Mouse (Mus musculus): ENCODE measurements around the gene Krtap4-16. TPM values are rescaled to one million over a fixed set of nuclear protein-coding genes. Genes with fewer than 3 reads are reported as not detected.
"Not testable (repeated sequence)": the region's sequence is repeated elsewhere in the genome, so short reads cannot be mapped to it uniquely, and the experiment has no call there.

Gene Krtap4-16
- polyA plus RNA-seq, 1 experiment from 2014 or later: not detected

DNA sequence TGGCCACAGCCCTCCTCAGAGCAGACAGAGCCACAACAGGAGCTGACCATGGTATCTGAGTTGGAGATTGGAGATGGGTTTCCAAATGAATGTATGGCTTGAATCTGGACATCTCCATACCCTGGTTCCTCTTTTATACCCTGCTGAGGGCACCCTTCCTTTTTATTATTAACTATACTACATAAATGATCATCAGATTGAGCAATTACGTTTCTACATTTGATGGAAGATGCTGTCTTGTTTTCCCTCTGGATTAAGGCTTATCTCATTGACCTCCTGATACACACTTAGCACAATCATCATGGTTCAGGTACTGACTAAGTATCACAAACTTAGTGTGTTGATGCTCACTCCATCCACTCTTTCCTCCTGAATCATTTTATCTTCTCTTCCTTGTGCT lies 13.4 kb downstream of the Krtap4-16 start, which contains the start of gene 2300003K06Rik:
Gene 2300003K06Rik, minus strand, starts transcription at position 101 of the 400 bp plus-strand sequence.
- ATAC-seq (ENCODE audit: insufficient read depth, low FRiP score): no peak
- Histone ChIP-seq H3K9ac (ENCODE audit: low read length) (no peak within 1 kb of the TSS), H3K27ac (ENCODE audit: low read length) (no peak within 1 kb of the TSS), H3K27me3 (ENCODE audit: control insufficient read depth, insufficient read depth, low read length) (no peaks in the 10 kb centered on the region), H3K4me1 (ENCODE audit: control insufficient read depth, insufficient read depth, low read length) (no peaks in the 10 kb centered on the region), H3K9me3 (replicated peaks; ENCODE audit: control insufficient read depth, low read length) (no peaks in the 10 kb centered on the region), H3K36me3 (ENCODE audit: control insufficient read depth, insufficient read depth, low read length) (no peaks in the 10 kb centered on the region), H3K4me3 (replicated peaks; ENCODE audit: low read length) (no peak within 1 kb of the TSS), H3K4me2 (ENCODE audit: low read depth, low read length) (no peak within 1 kb of the TSS)
- 69% methylated on average over 1 of the region's 1 CpGs for WGBS

DNA sequence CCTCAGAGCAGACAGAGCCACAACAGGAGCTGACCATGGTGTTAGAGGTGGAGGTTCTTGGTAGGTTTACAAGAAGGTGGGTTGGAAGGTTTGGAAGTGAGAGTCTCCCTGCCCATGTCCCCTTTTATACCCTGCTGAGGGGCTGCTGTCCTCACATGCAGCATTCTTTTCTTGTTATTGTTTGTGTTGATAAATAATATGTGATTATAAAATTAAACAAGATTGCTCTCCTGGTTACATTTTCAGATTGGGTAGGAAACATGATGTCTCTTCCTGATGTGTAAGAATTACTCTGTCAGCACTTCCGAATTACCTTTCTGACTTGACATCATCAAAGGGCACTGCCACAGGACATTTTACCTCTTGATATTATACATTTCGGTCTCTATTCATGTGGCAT lies 35.8 kb downstream of the Krtap4-16 start, which contains the start of gene Gm11564:
Gene Gm11564, minus strand, starts transcription at position 101 of the 400 bp plus-strand sequence.
- not testable (repeated sequence) for H3K36me3 ChIP-seq (ENCODE audit: control insufficient read depth, insufficient read depth, low read length); H3K4me3 ChIP-seq (replicated peaks; ENCODE audit: low read length); H3K9me3 ChIP-seq (replicated peaks; ENCODE audit: control insufficient read depth, low read length); ATAC-seq (ENCODE audit: insufficient read depth, low FRiP score); H3K27me3 ChIP-seq (ENCODE audit: control insufficient read depth, insufficient read depth, low read length); H3K27ac ChIP-seq (ENCODE audit: low read length); H3K9ac ChIP-seq (ENCODE audit: low read length); H3K4me2 ChIP-seq (ENCODE audit: low read depth, low read length); H3K4me1 ChIP-seq (ENCODE audit: control insufficient read depth, insufficient read depth, low read length)
- 86% methylated on average over 2 of the region's 2 CpGs for WGBS

DNA sequence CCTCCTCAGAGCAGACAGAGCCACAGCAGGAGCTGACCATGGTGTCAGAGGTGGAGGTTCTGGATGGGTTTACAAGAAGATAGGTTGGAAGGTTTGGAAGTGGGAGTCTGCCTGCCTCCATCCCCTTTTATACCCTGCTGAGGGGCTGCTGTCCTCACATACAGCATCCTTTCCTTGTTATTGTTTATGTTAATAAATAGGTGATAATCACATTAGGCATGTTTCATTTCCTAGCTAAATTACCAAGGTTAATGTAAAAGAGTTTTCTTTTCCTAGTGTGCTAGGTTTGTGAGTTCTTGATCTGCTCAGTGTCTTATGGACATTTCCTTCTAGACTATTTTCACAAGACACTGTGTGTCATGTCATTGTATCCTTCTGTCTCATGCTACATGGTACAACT lies 41.6 kb downstream of the Krtap4-16 start, which contains the start of gene Krtap4-13:
Gene Krtap4-13, minus strand, starts transcription at position 101 of the 400 bp plus-strand sequence.
- H3K36me3 ChIP-seq (ENCODE audit: control insufficient read depth, insufficient read depth, low read length); H3K4me3 ChIP-seq (replicated peaks; ENCODE audit: low read length); H3K9ac ChIP-seq (ENCODE audit: low read length); H3K27me3 ChIP-seq (ENCODE audit: control insufficient read depth, insufficient read depth, low read length); H3K9me3 ChIP-seq (replicated peaks; ENCODE audit: control insufficient read depth, low read length); ATAC-seq (ENCODE audit: insufficient read depth, low FRiP score); H3K27ac ChIP-seq (ENCODE audit: low read length); H3K4me1 ChIP-seq (ENCODE audit: control insufficient read depth, insufficient read depth, low read length); H3K4me2 ChIP-seq (ENCODE audit: low read depth, low read length): not testable (repeated sequence)

DNA sequence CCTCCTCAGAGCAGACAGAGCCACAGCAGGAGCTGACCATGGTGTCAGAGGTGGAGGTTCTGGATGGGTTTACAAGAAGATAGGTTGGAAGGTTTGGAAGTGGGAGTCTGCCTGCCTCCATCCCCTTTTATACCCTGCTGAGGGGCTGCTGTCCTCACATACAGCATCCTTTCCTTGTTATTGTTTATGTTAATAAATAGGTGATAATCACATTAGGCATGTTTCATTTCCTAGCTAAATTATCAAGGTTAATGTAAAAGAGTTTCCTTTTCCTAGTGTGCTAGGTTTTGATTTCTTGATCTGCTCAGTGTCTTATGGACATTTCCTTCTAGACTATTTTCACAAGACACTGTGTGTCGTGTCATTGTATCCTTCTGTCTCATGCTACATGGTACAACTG lies 47.1 kb downstream of the Krtap4-16 start, which contains the start of gene Gm11554:
Gene Gm11554, minus strand, starts transcription at position 101 of the 400 bp plus-strand sequence.
- H3K27ac ChIP-seq (ENCODE audit: low read length); H3K27me3 ChIP-seq (ENCODE audit: control insufficient read depth, insufficient read depth, low read length); H3K4me2 ChIP-seq (ENCODE audit: low read depth, low read length); H3K4me3 ChIP-seq (replicated peaks; ENCODE audit: low read length); ATAC-seq (ENCODE audit: insufficient read depth, low FRiP score); H3K9ac ChIP-seq (ENCODE audit: low read length); H3K4me1 ChIP-seq (ENCODE audit: control insufficient read depth, insufficient read depth, low read length); H3K9me3 ChIP-seq (replicated peaks; ENCODE audit: control insufficient read depth, low read length); H3K36me3 ChIP-seq (ENCODE audit: control insufficient read depth, insufficient read depth, low read length): not testable (repeated sequence)
- no CpG with 5 or more reads among the region's 1 CpGs for WGBS

Other genes with a start within 250 kb of the Krtap4-16 start
- not detected in 2 replicates for gene Gm11938, start 248.3 kb downstream of the Krtap4-16 start, polyA plus RNA-seq (2015; fragmentation: Nextera tagmentation; extraction: Ambion mirVana)
- not detected in 2 replicates for gene Gm11937, start 241.4 kb downstream of the Krtap4-16 start, polyA plus RNA-seq (2015; fragmentation: Nextera tagmentation; extraction: Ambion mirVana)
- not detected in 2 replicates for gene Krtap2-4, start 236.8 kb downstream of the Krtap4-16 start, polyA plus RNA-seq (2015; fragmentation: Nextera tagmentation; extraction: Ambion mirVana)
- not detected in 2 replicates for gene Gm11562, start 231.2 kb downstream of the Krtap4-16 start, polyA plus RNA-seq (2015; fragmentation: Nextera tagmentation; extraction: Ambion mirVana)
- not detected in 2 replicates for gene Krtap4-1, start 223.4 kb downstream of the Krtap4-16 start, polyA plus RNA-seq (2015; fragmentation: Nextera tagmentation; extraction: Ambion mirVana)
- not detected in 2 replicates for gene Krtap4-2, start 216.5 kb downstream of the Krtap4-16 start, polyA plus RNA-seq (2015; fragmentation: Nextera tagmentation; extraction: Ambion mirVana)
- not detected in 2 replicates for gene Krtap4-7, start 207.5 kb downstream of the Krtap4-16 start, polyA plus RNA-seq (2015; fragmentation: Nextera tagmentation; extraction: Ambion mirVana)
- not detected in 2 replicates for gene Gm11555, start 201.4 kb downstream of the Krtap4-16 start, polyA plus RNA-seq (2015; fragmentation: Nextera tagmentation; extraction: Ambion mirVana)
- not detected in 2 replicates for gene Gm11563, start 192.6 kb downstream of the Krtap4-16 start, polyA plus RNA-seq (2015; fragmentation: Nextera tagmentation; extraction: Ambion mirVana)
- not detected in 2 replicates for gene Krtap4-6, start 185.6 kb downstream of the Krtap4-16 start, polyA plus RNA-seq (2015; fragmentation: Nextera tagmentation; extraction: Ambion mirVana)
- gene Gm14190, start 160.9 kb downstream of the Krtap4-16 start, polyA plus RNA-seq (2015; fragmentation: Nextera tagmentation; extraction: Ambion mirVana): not detected in 2 replicates
- not detected in 2 replicates for gene Gm14180, start 117.3 kb downstream of the Krtap4-16 start, polyA plus RNA-seq (2015; fragmentation: Nextera tagmentation; extraction: Ambion mirVana)
- gene Gm11595, start 78.7 kb downstream of the Krtap4-16 start, polyA plus RNA-seq (2015; fragmentation: Nextera tagmentation; extraction: Ambion mirVana): not detected in 2 replicates
- gene Krtap4-8, start 70.9 kb downstream of the Krtap4-16 start, polyA plus RNA-seq (2015; fragmentation: Nextera tagmentation; extraction: Ambion mirVana): not detected in 2 replicates
- gene Krtap4-9, start 66.4 kb downstream of the Krtap4-16 start, polyA plus RNA-seq (2015; fragmentation: Nextera tagmentation; extraction: Ambion mirVana): not detected in 2 replicates
- not detected in 2 replicates for gene Gm11596, start 58.1 kb downstream of the Krtap4-16 start, polyA plus RNA-seq (2015; fragmentation: Nextera tagmentation; extraction: Ambion mirVana)
- not detected in 2 replicates for gene Gm11569, start 52.7 kb downstream of the Krtap4-16 start, polyA plus RNA-seq (2015; fragmentation: Nextera tagmentation; extraction: Ambion mirVana)
- not detected in 2 replicates for gene Gm11554, start 47.2 kb downstream of the Krtap4-16 start, polyA plus RNA-seq (2015; fragmentation: Nextera tagmentation; extraction: Ambion mirVana)
- gene Krtap4-13, start 41.7 kb downstream of the Krtap4-16 start, polyA plus RNA-seq (2015; fragmentation: Nextera tagmentation; extraction: Ambion mirVana): not detected in 2 replicates
- gene Gm11564, start 35.9 kb downstream of the Krtap4-16 start, polyA plus RNA-seq (2015; fragmentation: Nextera tagmentation; extraction: Ambion mirVana): not detected in 2 replicates
- not detected in 2 replicates for gene 2300003K06Rik, start 13.5 kb downstream of the Krtap4-16 start, polyA plus RNA-seq (2015; fragmentation: Nextera tagmentation; extraction: Ambion mirVana)
- gene Gm11568, start 6.3 kb upstream of the Krtap4-16 start, polyA plus RNA-seq (2015; fragmentation: Nextera tagmentation; extraction: Ambion mirVana): not detected in 2 replicates
- not detected in 2 replicates for gene Gm11559, start 12.9 kb upstream of the Krtap4-16 start, polyA plus RNA-seq (2015; fragmentation: Nextera tagmentation; extraction: Ambion mirVana)
- not detected in 2 replicates for gene Krtap9-1, start 21.8 kb upstream of the Krtap4-16 start, polyA plus RNA-seq (2015; fragmentation: Nextera tagmentation; extraction: Ambion mirVana)
- not detected in 2 replicates for gene Gm11567, start 27.6 kb upstream of the Krtap4-16 start, polyA plus RNA-seq (2015; fragmentation: Nextera tagmentation; extraction: Ambion mirVana)
- gene Krtap31-1, start 56.3 kb upstream of the Krtap4-16 start, polyA plus RNA-seq (2015; fragmentation: Nextera tagmentation; extraction: Ambion mirVana): not detected in 2 replicates
- not detected in 2 replicates for gene Gm11565, start 63.1 kb upstream of the Krtap4-16 start, polyA plus RNA-seq (2015; fragmentation: Nextera tagmentation; extraction: Ambion mirVana)
- gene Krtap31-2, start 84.7 kb upstream of the Krtap4-16 start, polyA plus RNA-seq (2015; fragmentation: Nextera tagmentation; extraction: Ambion mirVana): not detected in 2 replicates
- gene Krtap9-5, start 96.9 kb upstream of the Krtap4-16 start, polyA plus RNA-seq (2015; fragmentation: Nextera tagmentation; extraction: Ambion mirVana): not detected in 2 replicates
- not detected in 2 replicates for gene Krtap29-1, start 127.4 kb upstream of the Krtap4-16 start, polyA plus RNA-seq (2015; fragmentation: Nextera tagmentation; extraction: Ambion mirVana)
- gene Krtap16-1, start 135.0 kb upstream of the Krtap4-16 start, polyA plus RNA-seq (2015; fragmentation: Nextera tagmentation; extraction: Ambion mirVana): not detected in 2 replicates
- gene Krtap17-1, start 142.4 kb upstream of the Krtap4-16 start, polyA plus RNA-seq (2015; fragmentation: Nextera tagmentation; extraction: Ambion mirVana): not detected in 2 replicates
- 0.23 and 0.34 TPM in 2 replicates for gene Krt33a, start 164.6 kb upstream of the Krtap4-16 start, polyA plus RNA-seq (2015; fragmentation: Nextera tagmentation; extraction: Ambion mirVana)
- gene Krt33b, start 178.3 kb upstream of the Krtap4-16 start, polyA plus RNA-seq (2015; fragmentation: Nextera tagmentation; extraction: Ambion mirVana): 0.30 TPM in 1 of 2 replicates, not detected in the other
- gene Krt34, start 189.9 kb upstream of the Krtap4-16 start, polyA plus RNA-seq (2015; fragmentation: Nextera tagmentation; extraction: Ambion mirVana): 3.2 and 4.2 TPM in 2 replicates
- 0.74 and 0.81 TPM in 2 replicates for gene Krt31, start 198.9 kb upstream of the Krtap4-16 start, polyA plus RNA-seq (2015; fragmentation: Nextera tagmentation; extraction: Ambion mirVana)
- gene Krt32, start 236.6 kb upstream of the Krtap4-16 start, polyA plus RNA-seq (2015; fragmentation: Nextera tagmentation; extraction: Ambion mirVana): 0.24 and 0.40 TPM in 2 replicates
- 0.76 and 1.5 TPM in 2 replicates for gene Krt35, start 244.6 kb upstream of the Krtap4-16 start, polyA plus RNA-seq (2015; fragmentation: Nextera tagmentation; extraction: Ambion mirVana)